Mouse (Mus musculus) stomach, embryonic 15.5 days (tissue): ENCODE measurements around the gene Itga2b. TPM values are rescaled to one million over a fixed set of nuclear protein-coding genes. Genes with fewer than 3 reads are reported as not detected.

Experiments
- ATAC-seq: fragments of 200-750 bp; cut with Nextera tagmentation; 2 replicates; pipeline ENCODE4 v1.8.0; 2017; ENCODE audit warnings: low read depth, moderate number of reproducible peaks, moderate TSS enrichment; ENCODE audit not compliant: insufficient read depth, low FRiP score
- H3K27ac ChIP-seq: fragments of 300-500 bp; sonication (generic); 2 replicates; pipeline ENCODE4 v1.5.1; 2015; ENCODE audit warnings: mild to moderate bottlenecking, inconsistent platforms
- H3K27me3 ChIP-seq: fragments of 300-500 bp; sonication (generic); replicated peaks from 2 replicates; pipeline ENCODE4 v1.6.1; 2015; ENCODE audit warnings: inconsistent platforms
- H3K36me3 ChIP-seq: fragments of 300-500 bp; sonication (generic); 2 replicates; pipeline ENCODE4 v1.6.1; 2015; ENCODE audit warnings: inconsistent platforms
- H3K4me1 ChIP-seq: fragments of 300-500 bp; sonication (generic); 2 replicates; pipeline ENCODE4 v1.6.1; 2015; ENCODE audit warnings: inconsistent platforms
- H3K4me2 ChIP-seq: fragments of 300-500 bp; sonication (generic); 2 replicates; pipeline ENCODE4 v1.6.1; 2015; ENCODE audit warnings: mild to moderate bottlenecking, inconsistent platforms
- H3K4me3 ChIP-seq: fragments of 300-500 bp; sonication (generic); replicated peaks from 2 replicates; pipeline ENCODE4 v1.5.1; 2015; ENCODE audit warnings: inconsistent platforms
- H3K9ac ChIP-seq: fragments of 300-500 bp; sonication (generic); 2 replicates; pipeline ENCODE4 v1.6.1; 2015; ENCODE audit warnings: inconsistent platforms
- H3K9me3 ChIP-seq: fragments of 300-500 bp; sonication (generic); 2 replicates; pipeline ENCODE4 v1.6.1; 2016; ENCODE audit warnings: inconsistent platforms
- WGBS: fragments of 180-500 bp; shearing (Covaris S2); methylation state at CpG from one replicate; pipeline ENCODE4 v1.1.7; 2015; 5-methylcytosine and 5-hydroxymethylcytosine counted together
- polyA plus RNA-seq: library from polyadenylated mRNA; unstranded; fragments of >200 nt; fragmentation: Nextera tagmentation; extraction: Ambion mirVana; gene quantifications from 2 replicates; pipeline ENCODE4 v1.2.1, GENCODE M21; 2015

Gene Itga2b
- 7.3 and 7.8 TPM in 2 replicates for polyA plus RNA-seq

DNA sequence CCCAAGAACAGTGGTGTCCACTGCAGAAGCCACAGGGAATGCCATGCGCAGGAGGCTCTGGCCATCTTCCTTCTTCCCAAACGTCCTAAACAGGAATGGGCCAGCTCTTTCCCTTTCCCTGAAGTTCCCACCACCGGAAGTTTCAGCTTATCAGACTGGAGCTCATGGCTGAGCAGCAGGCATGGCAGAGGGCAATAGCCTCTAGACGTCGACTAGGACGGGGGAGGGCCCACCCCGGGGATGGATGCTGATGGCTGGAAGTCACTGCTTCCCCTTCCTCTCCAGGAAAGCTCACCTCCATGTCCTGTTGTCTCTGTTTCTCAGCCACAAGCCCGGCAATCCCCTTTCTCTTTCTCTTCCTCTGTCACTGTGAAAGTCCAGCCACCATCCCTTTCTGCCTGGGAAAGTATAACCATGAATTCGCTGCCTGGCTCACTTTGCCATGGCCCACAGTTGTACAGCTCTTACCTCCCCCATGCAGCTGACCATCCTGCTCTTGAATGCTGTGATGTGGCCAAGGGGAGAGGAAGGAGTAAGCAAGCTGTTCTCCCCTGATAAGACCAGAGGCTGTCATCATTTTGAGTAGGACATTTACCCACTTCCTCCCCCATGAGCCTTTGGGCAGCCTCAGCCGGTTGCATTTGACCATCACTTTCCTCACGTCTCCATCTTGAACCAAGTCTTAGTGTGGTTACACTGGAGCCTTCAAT is at the start of gene Itga2b:
Gene Itga2b (minus strand): TSS at position 475 of the 710 bp plus-strand sequence.
- H3K9me3 ChIP-seq, result no peaks in the 10 kb centered on the region
- ATAC-seq, result no peak
- peaks cover 17% of the 10 kb centered on the region for H3K4me1 ChIP-seq
- 60% methylated on average over 11 of the region's 11 CpGs for WGBS
- H3K4me3 ChIP-seq, result no peak within 1 kb of the TSS
- no peak within 1 kb of the TSS for H3K4me2 ChIP-seq
- no peaks in the 10 kb centered on the region for H3K27me3 ChIP-seq
- H3K27ac ChIP-seq, result no peak within 1 kb of the TSS
- H3K36me3 ChIP-seq, result no peaks in the 10 kb centered on the region
- no peak within 1 kb of the TSS for H3K9ac ChIP-seq

DNA sequence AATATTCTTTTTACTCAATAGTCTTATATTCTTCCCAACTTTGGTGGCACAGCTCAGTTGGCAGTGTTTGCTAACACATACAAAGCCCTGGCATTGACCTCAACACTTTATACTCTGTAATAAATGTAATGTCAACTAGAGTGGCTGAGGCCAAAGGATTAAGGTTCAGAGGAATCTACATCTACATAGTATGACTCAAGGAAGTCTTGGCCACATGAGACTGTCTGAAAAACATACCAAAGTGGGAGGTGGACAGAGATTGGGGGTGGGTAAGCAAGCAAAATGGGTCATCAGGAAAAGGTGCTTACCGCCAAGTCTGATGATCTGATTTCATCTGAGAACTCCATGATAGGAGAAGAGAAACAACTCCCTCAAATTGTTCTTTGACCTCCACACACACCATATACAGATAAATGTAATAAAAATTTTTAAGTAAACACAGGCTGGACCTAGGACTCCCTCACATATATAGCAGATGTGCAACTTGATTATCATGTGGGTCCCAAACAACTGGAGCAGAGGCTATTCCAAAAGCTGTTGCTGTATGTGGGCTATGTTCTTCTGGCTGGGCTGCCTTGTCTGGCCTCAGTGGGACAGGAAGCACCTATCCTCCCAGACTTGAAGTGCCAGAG is 45.0 kb upstream of the Itga2b start:
- Histone ChIP-seq H3K4me3 (no peak overlapping the region), H3K4me1 (no peaks in the 10 kb centered on the region), H3K27ac (no peak overlapping the region), H3K4me2 (no peak overlapping the region), H3K27me3 (no peaks in the 10 kb centered on the region), H3K36me3 (0 out of 2 replicates have a peak, but pooled peaks cover 3% of the 10 kb centered on the region), H3K9me3 (no peaks in the 10 kb centered on the region), H3K9ac (no peak overlapping the region)
- no peak for ATAC-seq
- 96% methylated on average over 1 of the region's 1 CpGs for WGBS

DNA sequence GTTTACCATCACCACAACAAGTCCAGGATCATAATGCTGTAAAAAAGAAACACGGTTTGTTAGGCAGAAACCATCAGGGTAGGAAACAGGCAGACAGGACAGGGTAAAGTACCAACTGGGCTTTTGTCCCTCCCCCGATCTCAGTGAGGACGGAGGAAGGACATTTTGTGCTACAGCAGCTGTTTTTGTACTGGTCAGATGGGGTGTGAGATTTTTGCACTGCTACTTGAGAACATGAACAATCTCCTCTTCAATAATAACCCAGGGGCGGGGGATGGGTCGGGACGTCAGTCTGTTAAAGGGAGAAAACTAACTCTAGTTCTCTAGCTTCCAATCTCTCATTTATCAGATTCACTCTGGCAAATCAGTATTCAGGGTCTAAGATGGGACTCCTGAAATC is 40.3 kb upstream of the Itga2b start:
- WGBS, result 74% methylated on average over 6 of the region's 6 CpGs
- H3K9me3 ChIP-seq, result no peaks in the 10 kb centered on the region
- no peak overlapping the region for H3K4me2 ChIP-seq
- no peaks in the 10 kb centered on the region for H3K4me1 ChIP-seq
- no peak overlapping the region for H3K27ac ChIP-seq
- no peaks in the 10 kb centered on the region for H3K27me3 ChIP-seq
- no peak overlapping the region for H3K9ac ChIP-seq
- no peak for ATAC-seq
- peaks cover 3% of the 10 kb centered on the region for H3K36me3 ChIP-seq
- no peak overlapping the region for H3K4me3 ChIP-seq

DNA sequence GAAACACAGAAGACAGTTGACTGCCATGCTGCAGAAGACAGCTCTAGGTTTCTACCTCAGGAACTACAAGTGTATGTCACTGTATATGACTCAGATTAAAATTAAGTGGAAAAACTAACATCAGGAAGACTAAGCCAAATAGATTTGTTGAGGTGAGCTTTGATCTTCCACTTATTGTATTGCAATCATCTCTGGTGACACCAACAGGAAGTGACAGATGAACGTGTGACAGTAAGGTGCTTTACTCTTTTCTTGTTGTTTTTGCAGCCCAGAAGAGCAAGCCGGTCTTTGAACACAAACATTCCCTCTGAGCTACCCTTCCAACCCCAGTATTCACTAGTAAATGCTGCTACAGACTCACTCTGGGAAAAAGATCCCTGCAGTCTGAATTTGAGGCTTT is 26.8 kb upstream of the Itga2b start:
- no peak for ATAC-seq
- Histone ChIP-seq H3K36me3 (peaks cover 17% of the 10 kb centered on the region), H3K9me3 (no peaks in the 10 kb centered on the region), H3K4me2 (no peak overlapping the region), H3K9ac (no peak overlapping the region), H3K4me1 (no peaks in the 10 kb centered on the region), H3K27me3 (no peaks in the 10 kb centered on the region), H3K27ac (no peak overlapping the region), H3K4me3 (no peak overlapping the region)
- WGBS, result 74% methylated on average over 2 of the region's 2 CpGs

DNA sequence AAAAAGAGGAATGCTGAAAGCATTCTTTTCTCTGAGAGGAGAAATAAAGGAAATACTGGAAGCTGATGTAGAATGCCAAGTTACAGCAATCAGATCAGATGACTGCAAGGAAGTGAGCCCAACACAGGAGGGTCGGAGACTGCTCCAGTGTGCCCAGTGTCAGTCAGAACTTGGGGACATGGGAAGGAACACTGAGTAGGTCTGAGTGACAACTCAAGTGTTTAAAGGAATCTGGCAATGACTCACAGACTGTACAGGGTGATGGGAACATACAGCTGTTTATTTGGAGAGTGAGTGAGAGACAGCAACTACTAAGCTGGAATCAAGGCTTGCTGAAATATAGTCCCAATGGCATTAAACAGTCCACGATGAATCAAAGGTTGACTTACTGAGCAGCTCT is 26.3 kb upstream of the Itga2b start:
- Histone ChIP-seq H3K4me2 (no peak overlapping the region), H3K36me3 (peaks cover 17% of the 10 kb centered on the region), H3K27me3 (no peaks in the 10 kb centered on the region), H3K9me3 (no peaks in the 10 kb centered on the region), H3K4me1 (no peaks in the 10 kb centered on the region), H3K9ac (no peak overlapping the region), H3K27ac (no peak overlapping the region), H3K4me3 (no peak overlapping the region)
- no peak for ATAC-seq
- WGBS, result 89% methylated on average over 2 of the region's 2 CpGs

DNA sequence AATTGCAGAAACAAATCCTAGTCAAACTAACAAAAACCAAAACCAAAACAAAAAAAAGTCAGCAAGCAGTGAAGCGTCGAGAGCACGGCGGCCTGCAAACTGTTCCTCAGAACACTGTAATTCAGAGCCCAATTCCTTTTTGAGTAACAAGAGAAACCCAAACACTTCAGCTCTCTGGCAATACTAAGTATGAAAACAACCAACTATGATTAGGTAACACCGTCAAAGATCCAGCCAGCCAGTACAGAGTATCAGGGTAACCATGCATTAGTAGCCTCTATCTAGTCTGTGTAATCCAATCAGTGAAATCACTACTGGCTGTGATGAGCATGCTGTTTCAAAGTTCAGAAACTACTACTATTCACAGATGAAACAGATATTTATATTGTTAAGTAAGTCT is 25.8 kb upstream of the Itga2b start:
- Histone ChIP-seq H3K27ac (no peak overlapping the region), H3K9me3 (no peaks in the 10 kb centered on the region), H3K4me1 (no peaks in the 10 kb centered on the region), H3K36me3 (peaks cover 17% of the 10 kb centered on the region), H3K27me3 (no peaks in the 10 kb centered on the region), H3K4me2 (no peak overlapping the region), H3K9ac (no peak overlapping the region), H3K4me3 (no peak overlapping the region)
- no peak for ATAC-seq
- 97% methylated on average over 5 of the region's 5 CpGs for WGBS

DNA sequence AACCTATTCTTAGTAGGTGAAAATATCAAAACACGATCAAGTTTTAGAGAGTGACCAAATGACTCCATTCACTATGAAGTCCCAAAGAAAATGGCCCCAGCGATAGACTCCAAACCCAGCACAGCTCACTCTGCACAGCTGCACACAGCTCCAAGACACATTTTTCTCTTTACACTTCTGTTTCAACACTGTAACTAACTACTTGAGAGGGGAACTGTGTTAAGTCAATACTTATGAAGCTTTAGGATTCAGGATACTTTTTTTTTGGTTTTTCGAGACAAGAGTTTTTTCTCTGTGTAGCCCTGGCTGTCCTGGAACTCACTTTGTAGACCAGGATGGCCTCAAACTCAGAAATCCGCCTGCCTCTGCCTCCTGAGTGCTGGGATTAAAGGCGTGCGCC is 25.2 kb upstream of the Itga2b start:
- 96% methylated on average over 6 of the region's 6 CpGs for WGBS
- Histone ChIP-seq H3K4me2 (no peak overlapping the region), H3K27me3 (no peaks in the 10 kb centered on the region), H3K27ac (no peak overlapping the region), H3K9me3 (no peaks in the 10 kb centered on the region), H3K4me3 (no peak overlapping the region), H3K36me3 (peaks cover 17% of the 10 kb centered on the region), H3K4me1 (no peaks in the 10 kb centered on the region), H3K9ac (no peak overlapping the region)
- no peak for ATAC-seq

DNA sequence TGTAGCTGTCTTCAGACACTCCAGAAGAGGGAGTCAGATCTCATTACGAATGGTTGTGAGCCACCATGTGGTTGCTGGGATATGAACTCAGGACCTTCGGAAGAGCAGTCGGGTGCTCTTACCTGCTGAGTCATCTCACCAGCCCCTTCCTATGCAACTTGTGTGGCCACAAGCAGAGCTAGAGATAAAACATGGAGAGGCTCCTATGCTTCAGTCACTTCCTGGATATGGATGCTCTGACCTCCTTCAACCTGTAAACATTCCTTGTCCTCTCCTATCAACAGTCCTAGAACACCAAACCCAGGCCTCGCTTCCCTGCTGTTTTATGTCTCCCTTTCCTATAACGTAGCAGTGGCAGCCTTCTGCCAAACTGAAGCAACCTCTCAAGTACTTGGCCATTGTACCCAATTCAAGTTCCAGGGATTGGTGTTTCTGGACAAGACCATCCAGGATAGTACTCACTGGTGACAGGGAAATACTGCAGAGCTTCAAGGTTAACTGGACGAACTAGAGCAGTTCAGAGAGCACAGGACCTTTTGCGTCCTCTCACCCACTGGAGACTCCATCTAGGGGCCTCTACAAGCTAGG is 24.2 kb upstream of the Itga2b start:
- Histone ChIP-seq H3K27ac (no peak overlapping the region), H3K9ac (no peak overlapping the region), H3K4me2 (no peak overlapping the region), H3K36me3 (peaks cover 13% of the 10 kb centered on the region), H3K27me3 (no peaks in the 10 kb centered on the region), H3K4me3 (no peak overlapping the region), H3K9me3 (no peaks in the 10 kb centered on the region), H3K4me1 (no peaks in the 10 kb centered on the region)
- WGBS, result 82% methylated on average over 7 of the region's 7 CpGs
- ATAC-seq, result no peak

DNA sequence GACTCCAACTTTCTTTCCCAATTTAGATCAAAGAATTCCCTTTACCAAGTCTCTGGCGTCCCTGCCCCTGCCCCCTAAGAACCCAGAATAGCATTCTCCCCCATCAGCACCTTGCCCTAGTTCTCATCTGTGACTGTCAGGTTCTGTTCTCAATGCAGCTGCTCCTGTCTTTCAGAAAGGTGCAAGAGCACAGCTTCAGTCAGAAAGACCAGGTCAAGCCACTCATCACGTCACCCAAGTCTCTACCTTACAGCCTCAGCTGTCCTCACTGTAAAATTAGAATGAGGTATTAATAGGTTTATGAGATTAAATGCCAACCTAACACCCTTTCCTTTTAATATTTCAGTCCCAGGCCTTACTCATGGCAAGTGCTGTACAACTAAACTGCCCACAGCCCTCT is 23.3 kb upstream of the Itga2b start:
- Histone ChIP-seq H3K4me1 (no peaks in the 10 kb centered on the region), H3K9ac (no peak overlapping the region), H3K27ac (no peak overlapping the region), H3K36me3 (peaks cover 9% of the 10 kb centered on the region), H3K4me2 (no peak overlapping the region), H3K9me3 (no peaks in the 10 kb centered on the region), H3K27me3 (no peaks in the 10 kb centered on the region), H3K4me3 (no peak overlapping the region)
- ATAC-seq, result no peak
- WGBS, result 86% methylated on average over 2 of the region's 2 CpGs

DNA sequence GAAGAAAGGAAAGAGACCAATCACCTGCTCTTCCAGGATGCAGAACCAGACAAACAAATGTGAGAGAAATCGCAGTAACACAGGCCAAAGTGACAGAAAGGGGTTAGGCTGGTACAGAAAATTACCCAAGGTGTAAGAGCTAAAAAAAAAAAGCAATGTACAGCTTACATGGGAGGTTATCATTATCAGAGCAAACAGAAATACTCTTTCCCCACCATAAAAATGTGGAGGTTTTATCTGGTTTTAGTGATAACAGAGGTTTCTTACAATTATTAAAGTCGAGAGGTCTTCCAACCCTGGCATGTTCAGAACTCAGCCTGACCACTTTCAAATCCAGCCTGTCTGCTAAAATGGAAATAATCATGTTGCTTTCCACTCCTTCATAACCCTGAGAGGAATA is 18.0 kb upstream of the Itga2b start:
- Histone ChIP-seq H3K9ac (no peak overlapping the region), H3K36me3 (peaks cover 14% of the 10 kb centered on the region; the same call in 1 of the 2 replicates), H3K4me1 (no peaks in the 10 kb centered on the region), H3K27me3 (no peaks in the 10 kb centered on the region), H3K4me2 (no peak overlapping the region), H3K4me3 (no peak overlapping the region), H3K9me3 (no peaks in the 10 kb centered on the region), H3K27ac (no peak overlapping the region)
- no peak for ATAC-seq
- 75% methylated on average over 2 of the region's 2 CpGs for WGBS

DNA sequence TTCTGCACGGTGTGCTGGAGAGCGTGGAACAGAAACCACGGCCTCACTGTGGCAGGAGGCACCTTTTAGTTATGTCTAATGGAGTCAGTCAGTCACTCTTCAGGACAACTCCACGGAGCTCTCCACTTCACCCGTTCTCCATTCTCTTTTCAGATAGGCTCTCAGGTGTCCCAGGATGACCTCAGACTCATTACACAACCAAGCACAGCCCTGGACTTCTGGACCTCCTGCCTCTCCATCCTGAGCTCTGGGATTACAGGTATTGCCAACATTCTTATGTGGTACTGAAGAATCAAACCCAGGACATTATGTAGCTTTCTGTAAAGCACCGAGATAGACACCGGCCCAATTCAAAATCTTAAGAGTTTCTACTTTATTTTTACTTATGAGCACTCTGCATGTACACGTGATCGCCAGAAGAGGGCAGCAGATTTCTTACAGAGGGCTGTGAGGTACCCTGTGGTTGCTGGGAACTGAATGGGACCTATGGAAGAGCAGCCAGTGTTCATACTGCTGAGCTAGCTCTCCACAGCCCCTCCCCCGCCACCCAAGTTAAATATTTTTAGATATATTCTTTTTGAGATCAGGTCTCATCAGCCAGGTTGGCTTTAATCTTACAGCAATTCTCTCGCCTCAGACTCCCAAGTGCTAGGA is 16.9 kb upstream of the Itga2b start:
- 67% methylated on average over 11 of the region's 11 CpGs for whole genome bisulfite sequencing
- no peaks in the 10 kb centered on the region for H3K9me3 ChIP-seq
- peak; percentile 68; the same call in 1 of the 2 replicates for ATAC-seq
- H3K4me2 ChIP-seq, result no peak overlapping the region
- no peak overlapping the region for H3K27ac ChIP-seq
- H3K36me3 ChIP-seq, result 0 out of 2 replicates have a peak, but pooled peaks cover 18% of the 10 kb centered on the region
- H3K4me3 ChIP-seq, result no peak overlapping the region
- no peaks in the 10 kb centered on the region for H3K27me3 ChIP-seq
- no peak overlapping the region for H3K9ac ChIP-seq
- no peaks in the 10 kb centered on the region for H3K4me1 ChIP-seq

DNA sequence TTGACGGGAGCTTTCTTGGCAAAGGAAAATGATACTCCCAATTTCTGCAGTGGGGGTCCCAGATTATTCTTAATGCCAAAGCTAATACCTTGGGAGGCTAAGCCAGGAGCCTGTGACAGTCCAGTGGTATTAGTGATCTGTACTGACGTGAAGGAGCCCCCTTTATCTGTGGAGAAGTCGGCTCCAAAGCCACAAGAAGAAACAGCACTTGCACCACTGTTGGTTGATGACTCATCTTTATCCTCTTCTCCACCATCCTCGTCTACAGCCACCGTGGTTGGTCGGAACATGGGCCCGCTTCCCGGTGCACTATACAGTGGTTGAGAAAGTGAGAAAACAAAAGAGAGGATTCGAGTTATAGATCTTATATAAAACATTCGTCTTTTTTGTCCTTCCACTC is 11.9 kb upstream of the Itga2b start:
- H3K27ac ChIP-seq, result no peak overlapping the region
- 94% methylated on average over 10 of the region's 10 CpGs for WGBS
- H3K4me2 ChIP-seq, result no peak overlapping the region
- peaks cover 52% of the 10 kb centered on the region for H3K36me3 ChIP-seq
- ATAC-seq, result no peak
- no peaks in the 10 kb centered on the region for H3K9me3 ChIP-seq
- no peaks in the 10 kb centered on the region for H3K4me1 ChIP-seq
- H3K9ac ChIP-seq, result no peak overlapping the region
- no peaks in the 10 kb centered on the region for H3K27me3 ChIP-seq
- no peak overlapping the region for H3K4me3 ChIP-seq
